Mouse (Mus musculus) forebrain, embryonic 15.5 days (tissue): Measurements from ENCODE around the gene Ldoc1. TPM values are rescaled to one million over a fixed set of nuclear protein-coding genes. Genes with fewer than 3 reads are reported as not detected.
A peak's percentile ranks its signal among the peaks of the same experiment; 100 is the strongest.

ENCODE experiments used
- ATAC-seq: fragments of 200-750 bp; cut with Nextera tagmentation; replicated peaks from 2 replicates; pipeline ENCODE4 v1.8.0; 2017; ENCODE audit warnings: mild to moderate bottlenecking, moderate TSS enrichment, moderate library complexity
- H3K27ac ChIP-seq: fragments of 300-500 bp; sonication (generic); replicated peaks from 2 replicates; pipeline ENCODE4 v1.5.1; 2015; ENCODE audit warnings: mild to moderate bottlenecking, inconsistent platforms
- H3K27me3 ChIP-seq: fragments of 300-500 bp; sonication (generic); 2 replicates; pipeline ENCODE4 v1.6.1; 2015; ENCODE audit warnings: inconsistent platforms
- H3K36me3 ChIP-seq: fragments of 300-500 bp; sonication (generic); 2 replicates; pipeline ENCODE4 v1.6.1; 2015; ENCODE audit warnings: mild to moderate bottlenecking, inconsistent platforms
- H3K4me1 ChIP-seq: fragments of 300-500 bp; sonication (generic); 2 replicates; pipeline ENCODE4 v1.6.1; 2015; ENCODE audit warnings: inconsistent platforms
- H3K4me2 ChIP-seq: fragments of 300-500 bp; sonication (generic); replicated peaks from 2 replicates; pipeline ENCODE4 v1.6.1; 2015; ENCODE audit warnings: mild to moderate bottlenecking, inconsistent platforms
- H3K4me3 ChIP-seq: fragments of 300-500 bp; sonication (generic); 2 replicates; pipeline ENCODE4 v1.5.1; 2015; ENCODE audit warnings: mild to moderate bottlenecking, inconsistent platforms
- H3K9ac ChIP-seq: fragments of 300-500 bp; sonication (generic); replicated peaks from 2 replicates; pipeline ENCODE4 v1.6.1; 2015; ENCODE audit warnings: mild to moderate bottlenecking, inconsistent platforms
- H3K9me3 ChIP-seq: fragments of 300-500 bp; sonication (generic); 2 replicates; pipeline ENCODE4 v1.6.1; 2016; ENCODE audit warnings: inconsistent platforms
- WGBS: fragments of 180-500 bp; shearing (Covaris S2); methylation state at CpG from one replicate; pipeline ENCODE4 v1.1.7; 2015; ENCODE audit warnings: mixed read lengths; 5-methylcytosine and 5-hydroxymethylcytosine counted together
- polyA plus RNA-seq: library from polyadenylated mRNA; unstranded; fragments of >200 nt; fragmentation: Nextera tagmentation; extraction: Ambion mirVana; gene quantifications from 2 replicates; pipeline ENCODE4 v1.2.1, GENCODE M21; 2015

The Ldoc1 gene
- polyA plus RNA-seq: 1.9 and 2.3 TPM in 2 replicates

DNA sequence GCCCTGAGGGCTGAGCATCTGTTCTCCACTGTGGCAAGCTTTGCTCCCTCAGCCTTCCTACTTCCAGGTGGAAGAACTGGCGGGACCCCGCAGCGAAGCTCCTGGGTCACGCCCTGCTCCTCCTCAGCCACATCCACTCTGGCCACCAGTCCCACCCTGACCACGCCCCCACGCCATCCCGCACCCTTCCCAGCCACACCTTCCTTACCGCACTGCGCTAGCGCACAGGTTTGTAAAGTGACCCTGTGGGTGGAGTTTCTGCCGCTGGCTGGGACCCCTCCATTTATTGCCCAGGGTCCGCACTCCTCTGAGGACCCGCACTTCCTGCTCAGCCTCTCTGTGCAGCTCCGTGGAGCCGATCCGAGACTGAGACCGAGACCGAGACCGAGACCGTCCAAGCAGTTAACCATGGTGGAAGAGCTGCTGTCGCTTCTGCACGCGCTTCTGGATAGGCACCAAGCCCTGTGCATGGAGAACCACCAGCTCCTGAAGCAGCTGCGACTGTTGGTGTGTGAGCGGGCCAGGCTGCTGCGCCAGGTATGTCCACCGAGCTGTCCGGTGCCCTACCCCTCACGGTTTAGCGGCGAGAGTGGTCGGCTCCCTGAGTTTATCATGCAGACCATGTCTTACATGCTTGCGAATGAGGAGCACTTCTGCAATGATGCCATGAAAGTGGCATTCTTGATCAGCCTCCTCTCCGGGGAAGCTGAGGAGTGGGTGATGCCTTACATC lies at the start of gene Ldoc1:
Gene Ldoc1, plus strand, starts transcription at position 196 of the 732 bp plus-strand sequence.
- H3K4me3 ChIP-seq: peak within 1 kb of the TSS; percentile 36
- peak within 1 kb of the TSS; percentile 53 for H3K4me2 ChIP-seq
- H3K27ac ChIP-seq: no peak within 1 kb of the TSS
- no peaks in the 10 kb centered on the region for H3K4me1 ChIP-seq
- H3K27me3 ChIP-seq: no peaks in the 10 kb centered on the region
- no peaks in the 10 kb centered on the region for H3K9me3 ChIP-seq
- WGBS: 42% methylated on average over 34 of the region's 34 CpGs
- H3K9ac ChIP-seq: no peak within 1 kb of the TSS
- peak; percentile 38 for ATAC-seq
- H3K36me3 ChIP-seq: no peaks in the 10 kb centered on the region

GRCm38 (mm10) chrX:61710131-61710530 lies 834 bp downstream of the Ldoc1 start:
- Histone ChIP-seq H3K36me3 (no peaks in the 10 kb centered on the region), H3K4me1 (no peaks in the 10 kb centered on the region), H3K9me3 (no peaks in the 10 kb centered on the region), H3K27me3 (no peaks in the 10 kb centered on the region), H3K9ac (no peak overlapping the region), H3K4me3 (no peak overlapping the region), H3K4me2 (no peak overlapping the region), H3K27ac (no peak overlapping the region)
- no peak for ATAC-seq
- WGBS: 93% methylated on average over 7 of the region's 7 CpGs

GRCm38 (mm10) chrX:61722281-61723028 lies 13.2 kb downstream of the Ldoc1 start:
- Histone ChIP-seq H3K9me3 (no peaks in the 10 kb centered on the region), H3K36me3 (no peaks in the 10 kb centered on the region), H3K4me1 (no peaks in the 10 kb centered on the region), H3K27me3 (no peaks in the 10 kb centered on the region), H3K27ac (no peak overlapping the region), H3K4me2 (no peak overlapping the region), H3K9ac (no peak overlapping the region), H3K4me3 (no peak overlapping the region)
- peak; percentile 93 for ATAC-seq
- 44% methylated on average over 12 of the region's 12 CpGs for whole genome bisulfite sequencing

DNA sequence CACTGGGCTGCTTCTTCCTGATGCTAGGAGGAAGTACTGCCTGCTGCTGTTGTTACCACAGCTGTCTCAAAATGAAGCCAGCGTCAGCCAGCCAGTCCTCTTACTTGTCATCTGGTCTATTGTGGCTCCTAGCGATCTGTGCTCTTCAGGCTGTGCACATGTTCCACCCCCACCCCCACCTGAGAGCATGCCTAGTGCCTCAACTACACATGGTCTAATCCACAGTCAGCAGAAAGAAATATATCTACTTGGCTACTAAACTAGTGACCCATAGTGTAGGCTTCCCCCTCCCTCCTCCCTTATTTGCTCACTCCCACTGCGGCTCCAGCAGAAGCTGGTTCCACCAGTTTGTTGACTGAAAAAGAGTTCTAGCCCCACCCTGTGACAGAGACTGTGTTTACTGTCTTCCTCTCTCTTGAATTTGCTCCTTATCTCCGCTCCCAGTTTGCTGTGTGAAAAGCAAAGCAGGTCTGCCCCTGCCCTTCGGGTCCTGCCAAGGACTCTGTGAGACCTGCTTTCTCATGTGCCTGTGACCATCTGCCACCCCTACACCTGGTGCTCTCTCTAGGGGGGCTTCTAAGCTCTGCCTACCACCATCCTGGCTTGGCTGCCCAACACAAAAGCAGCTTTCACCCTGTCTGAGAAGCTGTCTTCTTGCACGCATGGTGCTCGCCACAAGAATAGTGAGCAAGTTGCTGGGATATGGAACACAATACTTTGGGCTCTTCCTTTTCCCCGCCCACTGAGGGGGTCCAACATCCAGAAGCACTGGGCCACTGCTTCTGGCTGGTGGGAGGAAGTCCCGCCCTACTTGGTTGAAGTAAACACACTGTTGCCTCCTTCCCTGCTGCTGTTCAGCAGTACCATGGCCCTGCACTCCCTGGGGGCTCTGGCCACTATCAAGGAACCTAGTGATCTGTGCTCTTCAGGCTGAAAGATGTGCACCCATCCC lies 14.0 kb downstream of the Ldoc1 start:
- no peak overlapping the region for H3K4me2 ChIP-seq
- H3K4me3 ChIP-seq: no peak overlapping the region
- ATAC-seq: peak; percentile 44; the same call in 1 of the 2 replicates

GRCm38 (mm10) chrX:61727516-61728310 lies 18.4 kb downstream of the Ldoc1 start:
- Histone ChIP-seq H3K9ac (no peak overlapping the region), H3K4me1 (no peaks in the 10 kb centered on the region), H3K4me2 (no peak overlapping the region), H3K27ac (no peak overlapping the region), H3K27me3 (no peaks in the 10 kb centered on the region), H3K36me3 (no peaks in the 10 kb centered on the region), H3K9me3 (no peaks in the 10 kb centered on the region), H3K4me3 (no peak overlapping the region)
- 38% methylated on average over 2 of the region's 2 CpGs for WGBS
- ATAC-seq: no peak

More for the DNA sequence above, 14.0 kb downstream of the Ldoc1 start:
- H3K36me3 ChIP-seq: no peaks in the 10 kb centered on the region
- 55% methylated on average over 9 of the region's 9 CpGs for WGBS
- no peaks in the 10 kb centered on the region for H3K27me3 ChIP-seq
- no peak overlapping the region for H3K9ac ChIP-seq
- no peaks in the 10 kb centered on the region for H3K9me3 ChIP-seq
- H3K4me1 ChIP-seq: no peaks in the 10 kb centered on the region
- no peak overlapping the region for H3K27ac ChIP-seq
